Mouse (Mus musculus) intestine, postnatal 0 days (tissue): ENCODE data around the gene Tmie. TPM values are rescaled to one million over a fixed set of nuclear protein-coding genes. Genes with fewer than 3 reads are reported as not detected.

Experiments used
- ATAC-seq: fragments of 200-750 bp; cut with Nextera tagmentation; 2 replicates; pipeline ENCODE4 v1.8.0; 2017; ENCODE audit warnings: mild to moderate bottlenecking, moderate TSS enrichment, moderate library complexity
- H3K27ac ChIP-seq: fragments of 300-500 bp; sonication (generic); 2 replicates; pipeline ENCODE4 v1.5.1; 2014; ENCODE audit warnings: mild to moderate bottlenecking, low read depth, low read length, moderate library complexity
- H3K27me3 ChIP-seq: fragments of 300-500 bp; sonication (generic); replicated peaks from 2 replicates; pipeline ENCODE4 v1.6.1; 2014; ENCODE audit warnings: low read length, mixed read lengths; ENCODE audit not compliant: control insufficient read depth, insufficient read depth
- H3K36me3 ChIP-seq: fragments of 300-500 bp; sonication (generic); 2 replicates; pipeline ENCODE4 v1.6.1; 2014; ENCODE audit warnings: mild to moderate bottlenecking, moderate library complexity; ENCODE audit not compliant: control insufficient read depth, insufficient read depth
- H3K4me1 ChIP-seq: fragments of 300-500 bp; sonication (generic); replicated peaks from 2 replicates; pipeline ENCODE4 v1.6.1; 2014; ENCODE audit warnings: antibody characterized with exemption, low read length, mixed read lengths; ENCODE audit not compliant: control insufficient read depth, insufficient read depth
- H3K4me2 ChIP-seq: fragments of 300-500 bp; sonication (generic); replicated peaks from 2 replicates; pipeline ENCODE4 v1.6.1; 2014; ENCODE audit warnings: low read depth, mild to moderate bottlenecking, moderate library complexity
- H3K4me3 ChIP-seq: fragments of 300-500 bp; sonication (generic); 2 replicates; pipeline ENCODE4 v1.5.1; 2014; ENCODE audit warnings: low read depth, low read length
- H3K9ac ChIP-seq: fragments of 300-500 bp; sonication (generic); 2 replicates; pipeline ENCODE4 v1.6.1; 2014; ENCODE audit warnings: mild to moderate bottlenecking, low read depth, low read length
- H3K9me3 ChIP-seq: fragments of 300-500 bp; sonication (generic); 2 replicates; pipeline ENCODE4 v1.6.1; 2016; ENCODE audit warnings: mixed run types; ENCODE audit not compliant: control insufficient read depth
- CTCF ChIP-seq: sonication (generic); IDR thresholded peaks from 2 replicates; pipeline ENCODE4 v1.5.1; 2016; ENCODE audit warnings: low read depth, mild to moderate bottlenecking, control low read depth, antibody characterized with exemption, moderate library complexity
- WGBS: fragments of 180-500 bp; shearing (Covaris S2); extraction: QIAGEN DNeasy Blood & Tissue Kit; methylation state at CpG from one replicate; pipeline ENCODE4 v1.1.7; 2014; 5-methylcytosine and 5-hydroxymethylcytosine counted together
- polyA plus RNA-seq: library from polyadenylated mRNA; unstranded; fragments of >200 nt; fragmentation: Nextera tagmentation; extraction: Ambion mirVana; gene quantifications from 2 replicates; pipeline ENCODE4 v1.2.1, GENCODE M21; 2015

The Tmie gene
- polyA plus RNA-seq, 1 experiment from 2014 or later, result 10.0 TPM

- Histone ChIP-seq H3K4me3 (no peak overlapping the region), H3K4me1 (no peaks in the 10 kb centered on the region), H3K9me3 (no peaks in the 10 kb centered on the region), H3K27me3 (no peaks in the 10 kb centered on the region), H3K27ac (no peak overlapping the region), H3K9ac (no peak overlapping the region), H3K4me2 (no peak overlapping the region), H3K36me3 (peaks cover 36% of the 10 kb centered on the region; the same call in 1 of the 2 replicates)
- TF ChIP-seq CTCF, result no peak
- ATAC-seq, result no peak
- 66% methylated on average over 10 of the region's 10 CpGs for WGBS
Observed at GRCm38 (mm10) chr9:110899451-110900008, 19.6 kb upstream of the Tmie start.

- no peak overlapping the region for H3K27ac ChIP-seq
- TF ChIP-seq CTCF, result no peak
- H3K36me3 ChIP-seq, result peaks cover 57% of the 10 kb centered on the region; the same call in 1 of the 2 replicates
- no peak overlapping the region for H3K9ac ChIP-seq
- no peaks in the 10 kb centered on the region for H3K27me3 ChIP-seq
- H3K4me3 ChIP-seq, result no peak overlapping the region
- H3K9me3 ChIP-seq, result no peaks in the 10 kb centered on the region
- H3K4me2 ChIP-seq, result no peak overlapping the region
- H3K4me1 ChIP-seq, result no peaks in the 10 kb centered on the region
- ATAC-seq, result no peak
- WGBS, result 23% methylated on average over 6 of the region's 6 CpGs
Observed at GRCm38 (mm10) chr9:110896595-110896994, 16.7 kb upstream of the Tmie start.

GRCm38 (mm10) chr9:110895994-110896393 is 16.1 kb upstream of the Tmie start:
- Histone ChIP-seq H3K9ac (no peak overlapping the region), H3K9me3 (no peaks in the 10 kb centered on the region), H3K4me2 (no peak overlapping the region), H3K27me3 (no peaks in the 10 kb centered on the region), H3K27ac (no peak overlapping the region), H3K4me1 (no peaks in the 10 kb centered on the region), H3K4me3 (no peak overlapping the region), H3K36me3 (peaks cover 63% of the 10 kb centered on the region; the same call in 1 of the 2 replicates)
- no peak for ATAC-seq
- no peak for TF ChIP-seq CTCF
- whole genome bisulfite sequencing, result 47% methylated on average over 7 of the region's 7 CpGs

DNA sequence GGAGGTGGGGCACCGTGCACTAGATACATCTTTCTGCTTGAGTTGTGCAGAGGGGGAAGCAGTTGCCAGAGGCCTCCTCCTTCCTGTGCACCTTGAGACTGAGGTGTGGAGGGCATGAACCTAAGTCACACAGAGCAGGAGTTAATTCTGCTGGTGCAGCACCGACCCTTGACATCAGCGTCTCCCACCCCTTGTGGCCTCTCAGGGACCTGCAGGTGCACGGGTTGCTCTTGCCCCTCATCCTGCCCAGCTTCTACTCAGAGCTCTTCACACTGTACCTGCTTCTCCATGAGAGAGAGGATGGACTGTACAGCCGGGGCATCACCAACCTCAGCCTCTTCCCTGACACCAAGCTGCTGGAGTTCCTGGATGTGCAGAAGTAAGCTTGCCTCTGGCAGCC is 15.6 kb upstream of the Tmie start:
- no peak overlapping the region for H3K4me2 ChIP-seq
- no peak overlapping the region for H3K27ac ChIP-seq
- ATAC-seq, result no peak
- H3K9ac ChIP-seq, result no peak overlapping the region
- 0 out of 2 replicates have a peak, but pooled peaks have one; percentile 21 for TF ChIP-seq CTCF
- H3K27me3 ChIP-seq, result no peaks in the 10 kb centered on the region
- H3K9me3 ChIP-seq, result no peaks in the 10 kb centered on the region
- H3K4me3 ChIP-seq, result no peak overlapping the region
- H3K4me1 ChIP-seq, result peaks cover under 1% of the 10 kb centered on the region; the same call in 1 of the 2 replicates
- peaks cover 67% of the 10 kb centered on the region; the same call in 1 of the 2 replicates for H3K36me3 ChIP-seq
- 49% methylated on average over 5 of the region's 5 CpGs for WGBS

GRCm38 (mm10) chr9:110893429-110893828 is 13.5 kb upstream of the Tmie start:
- H3K36me3 ChIP-seq, result peaks cover 56% of the 10 kb centered on the region; the same call in 1 of the 2 replicates
- no peak overlapping the region for H3K4me2 ChIP-seq
- 83% methylated on average over 10 of the region's 10 CpGs for WGBS
- ATAC-seq, result no peak
- H3K9ac ChIP-seq, result no peak overlapping the region
- H3K9me3 ChIP-seq, result no peaks in the 10 kb centered on the region
- no peak overlapping the region for H3K4me3 ChIP-seq
- TF ChIP-seq CTCF, result no peak
- H3K27me3 ChIP-seq, result no peaks in the 10 kb centered on the region
- H3K27ac ChIP-seq, result no peak overlapping the region
- H3K4me1 ChIP-seq, result peaks cover 3% of the 10 kb centered on the region; the same call in 1 of the 2 replicates

GRCm38 (mm10) chr9:110892552-110892951 is 12.6 kb upstream of the Tmie start:
- H3K36me3 ChIP-seq, result peaks cover 49% of the 10 kb centered on the region; the same call in 1 of the 2 replicates
- no peak overlapping the region for H3K27ac ChIP-seq
- H3K9ac ChIP-seq, result no peak overlapping the region
- ATAC-seq, result no peak
- H3K4me1 ChIP-seq, result peaks cover 3% of the 10 kb centered on the region; the same call in 1 of the 2 replicates
- H3K4me3 ChIP-seq, result no peak overlapping the region
- WGBS, result 91% methylated on average over 3 of the region's 3 CpGs
- no peak for TF ChIP-seq CTCF
- H3K9me3 ChIP-seq, result no peaks in the 10 kb centered on the region
- no peak overlapping the region for H3K4me2 ChIP-seq
- no peaks in the 10 kb centered on the region for H3K27me3 ChIP-seq
